Mouse (Mus musculus) limb, embryonic 11.5 days (tissue): ENCODE data around the gene Nmi. TPM values are rescaled to one million over a fixed set of nuclear protein-coding genes. Genes with fewer than 3 reads are reported as not detected.

Source experiments
- ATAC-seq: fragments of 200-750 bp; cut with Nextera tagmentation; 2 replicates; pipeline ENCODE4 v1.8.0; 2017; ENCODE audit warnings: low read depth; ENCODE audit not compliant: insufficient number of reproducible peaks, low FRiP score, low TSS enrichment
- DNase-seq: peaks from one replicate; pipeline ENCODE4 v3.0.0-alpha.2; 2015; ENCODE audit warnings: low spot score
- H3K27ac ChIP-seq: fragments of 300-500 bp; sonication (generic); replicated peaks from 2 replicates; pipeline ENCODE4 v1.5.1; 2014; ENCODE audit warnings: low read depth, mild to moderate bottlenecking, low read length
- H3K27me3 ChIP-seq: fragments of 300-500 bp; sonication (generic); 2 replicates; pipeline ENCODE4 v1.6.1; 2014; ENCODE audit warnings: mild to moderate bottlenecking, low read length, mixed read lengths; ENCODE audit not compliant: control insufficient read depth, insufficient read depth
- H3K36me3 ChIP-seq: fragments of 300-500 bp; sonication (generic); 2 replicates; pipeline ENCODE4 v1.6.1; 2014; ENCODE audit warnings: mild to moderate bottlenecking, low read length, moderate library complexity, mixed read lengths; ENCODE audit not compliant: control insufficient read depth, insufficient read depth
- H3K4me1 ChIP-seq: fragments of 300-500 bp; sonication (generic); 2 replicates; pipeline ENCODE4 v1.6.1; 2014; ENCODE audit warnings: low read length, mixed read lengths; ENCODE audit not compliant: control insufficient read depth, insufficient read depth
- H3K4me2 ChIP-seq: fragments of 300-500 bp; sonication (generic); 2 replicates; pipeline ENCODE4 v1.6.1; 2014; ENCODE audit warnings: low read depth, mild to moderate bottlenecking, moderate library complexity; ENCODE audit not compliant: severe bottlenecking
- H3K4me3 ChIP-seq: fragments of 300-500 bp; sonication (generic); 2 replicates; pipeline ENCODE4 v1.5.1; 2014; ENCODE audit warnings: low read depth, low read length
- H3K9ac ChIP-seq: fragments of 300-500 bp; sonication (generic); 2 replicates; pipeline ENCODE4 v1.6.1; 2014; ENCODE audit warnings: mild to moderate bottlenecking, low read length
- H3K9me3 ChIP-seq: fragments of 300-500 bp; sonication (generic); 2 replicates; pipeline ENCODE4 v1.6.1; 2016; ENCODE audit warnings: low read length; ENCODE audit not compliant: control insufficient read depth
- WGBS: fragments of 180-500 bp; shearing (Covaris S2); extraction: QIAGEN DNeasy Blood & Tissue Kit; methylation state at CpG from one replicate; pipeline ENCODE4 v1.1.7; 2014; 5-methylcytosine and 5-hydroxymethylcytosine counted together
- polyA plus RNA-seq: library from polyadenylated mRNA; unstranded; fragments of >200 nt; fragmentation: Nextera tagmentation; extraction: Ambion mirVana; gene quantifications from 2 replicates; pipeline ENCODE4 v1.2.1, GENCODE M21; 2014

The Nmi gene
- polyA plus RNA-seq, 1 experiment from 2014 or later, result 8.3 TPM

GRCm38 (mm10) chr2:51937004-51937403 is 36.3 kb downstream of the Nmi start:
- Histone ChIP-seq H3K9ac (no peak overlapping the region), H3K4me1 (0 out of 2 replicates have a peak, but pooled peaks cover 2% of the 10 kb centered on the region), H3K27me3 (no peaks in the 10 kb centered on the region), H3K36me3 (no peaks in the 10 kb centered on the region), H3K4me3 (no peak overlapping the region), H3K27ac (no peak overlapping the region), H3K9me3 (no peaks in the 10 kb centered on the region), H3K4me2 (no peak overlapping the region)
- DNase-seq (no peak), ATAC-seq (no peak)
- WGBS, result 68% methylated on average over 6 of the region's 6 CpGs

- 80% methylated on average over 3 of the region's 3 CpGs for WGBS
- H3K4me3 ChIP-seq, result no peak overlapping the region
These were observed 36.7 kb downstream of the Nmi start for GRCm38 (mm10) chr2:51936585-51936984.

GRCm38 (mm10) chr2:51935921-51936320 is 37.4 kb downstream of the Nmi start:
- H3K4me3 ChIP-seq, result no peak overlapping the region
- no peak overlapping the region for H3K9ac ChIP-seq
- H3K27me3 ChIP-seq, result no peaks in the 10 kb centered on the region
- no peaks in the 10 kb centered on the region for H3K36me3 ChIP-seq
- ATAC-seq (no peak), DNase-seq (no peak)
- 88% methylated on average over 7 of the region's 7 CpGs for WGBS
- no peak overlapping the region for H3K4me2 ChIP-seq
- H3K4me1 ChIP-seq, result 0 out of 2 replicates have a peak, but pooled peaks cover 2% of the 10 kb centered on the region
- H3K9me3 ChIP-seq, result no peaks in the 10 kb centered on the region
- no peak overlapping the region for H3K27ac ChIP-seq

More at GRCm38 (mm10) chr2:51936585-51936984, 36.7 kb downstream of the Nmi start:
- no peaks in the 10 kb centered on the region for H3K27me3 ChIP-seq
- 0 out of 2 replicates have a peak, but pooled peaks cover 2% of the 10 kb centered on the region for H3K4me1 ChIP-seq
- no peak overlapping the region for H3K4me2 ChIP-seq
- H3K27ac ChIP-seq, result no peak overlapping the region
- H3K36me3 ChIP-seq, result no peaks in the 10 kb centered on the region
- H3K9me3 ChIP-seq, result no peaks in the 10 kb centered on the region
- DNase-seq (no peak), ATAC-seq (no peak)
- H3K9ac ChIP-seq, result no peak overlapping the region

GRCm38 (mm10) chr2:51934574-51935334 is 38.5 kb downstream of the Nmi start, which contains the start of gene Rbm43:
Gene Rbm43 (minus strand): TSS chr2:51935163.
- Histone ChIP-seq H3K4me1 (0 out of 2 replicates have a peak, but pooled peaks cover 2% of the 10 kb centered on the region), H3K4me2 (peak within 1 kb of the TSS; percentile 79), H3K27me3 (no peaks in the 10 kb centered on the region), H3K9me3 (no peaks in the 10 kb centered on the region), H3K9ac (peak within 1 kb of the TSS; percentile 74), H3K27ac (0 out of 2 replicates have a peak within 1 kb of the TSS, but pooled peaks have one; percentile 30), H3K36me3 (no peaks in the 10 kb centered on the region), H3K4me3 (peak within 1 kb of the TSS; percentile 49)
- 1% methylated on average over 48 of the region's 48 CpGs for WGBS
- DNase-seq, result peak; percentile 81
- peak; percentile 67; the same call in 1 of the 2 replicates for ATAC-seq

GRCm38 (mm10) chr2:51933341-51934134 is 39.8 kb downstream of the Nmi start:
- Histone ChIP-seq H3K36me3 (no peaks in the 10 kb centered on the region), H3K9me3 (no peaks in the 10 kb centered on the region), H3K27me3 (no peaks in the 10 kb centered on the region), H3K4me1 (0 out of 2 replicates have a peak, but pooled peaks cover 2% of the 10 kb centered on the region), H3K4me2 (peak overlapping the region; percentile 79; the same call in 1 of the 2 replicates), H3K4me3 (no peak overlapping the region), H3K9ac (no peak overlapping the region), H3K27ac (no peak overlapping the region)
- WGBS, result 32% methylated on average over 12 of the region's 12 CpGs
- ATAC-seq (no peak), DNase-seq (no peak)

DNA sequence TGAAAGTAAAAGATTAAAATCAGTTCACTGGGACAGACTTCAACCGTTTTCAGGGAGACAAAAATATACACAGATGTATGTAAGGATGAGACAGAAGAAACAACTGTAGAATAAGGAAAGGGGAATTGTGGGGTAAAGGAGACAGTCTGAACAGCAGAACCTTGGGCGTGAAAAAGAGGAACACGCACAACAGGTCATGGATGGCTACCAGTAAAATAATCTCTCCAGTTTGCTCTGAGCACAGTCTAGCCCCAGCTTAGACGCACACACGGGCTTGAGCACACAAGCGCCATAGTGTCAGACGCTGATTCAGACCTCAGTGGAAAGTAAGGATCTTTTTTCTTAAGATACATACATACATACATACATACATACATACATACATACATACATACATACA is 42.1 kb downstream of the Nmi start:
- no peak overlapping the region for H3K27ac ChIP-seq
- no peak overlapping the region for H3K4me2 ChIP-seq
- H3K27me3 ChIP-seq, result no peaks in the 10 kb centered on the region
- no peaks in the 10 kb centered on the region for H3K36me3 ChIP-seq
- ATAC-seq (no peak), DNase-seq (no peak)
- H3K4me1 ChIP-seq, result 0 out of 2 replicates have a peak, but pooled peaks cover 2% of the 10 kb centered on the region
- no peak overlapping the region for H3K9ac ChIP-seq
- H3K9me3 ChIP-seq, result no peaks in the 10 kb centered on the region
- no peak overlapping the region for H3K4me3 ChIP-seq
- 93% methylated on average over 7 of the region's 7 CpGs for WGBS

DNA sequence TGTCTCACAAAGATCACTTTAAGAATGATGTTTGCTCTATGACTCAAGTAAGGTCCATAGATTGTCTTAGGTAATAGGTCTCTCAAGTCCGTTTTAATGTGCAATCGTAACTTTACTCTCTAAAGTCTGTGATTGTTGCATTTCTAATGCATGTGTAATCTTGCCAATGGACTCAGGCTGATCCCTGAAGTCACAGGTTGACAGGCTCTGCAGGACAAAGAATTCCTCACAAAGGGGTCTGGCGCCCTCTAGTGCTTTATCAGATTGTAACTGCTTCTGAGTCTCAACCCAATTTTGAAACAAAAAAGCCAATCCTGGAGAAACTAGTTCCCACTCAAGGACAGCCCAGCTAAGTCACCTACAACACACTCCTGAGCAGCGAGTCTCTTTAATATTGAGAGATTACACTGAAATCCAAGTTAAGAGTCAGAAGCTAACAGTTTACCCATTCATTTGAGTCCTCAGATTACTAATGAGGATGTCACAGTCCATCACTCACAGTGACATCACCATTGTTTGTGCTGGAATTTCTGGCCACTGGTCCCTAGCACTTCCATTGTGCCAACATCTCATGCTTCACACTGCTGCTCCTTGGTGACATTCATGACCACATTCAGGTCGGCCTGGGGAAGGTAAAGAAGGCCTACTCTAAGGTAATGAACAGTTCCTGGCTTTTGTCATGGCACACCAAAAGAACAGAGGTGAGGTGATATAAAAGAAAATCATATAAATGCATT is 58.2 kb downstream of the Nmi start:
- no peaks in the 10 kb centered on the region for H3K27me3 ChIP-seq
- no peaks in the 10 kb centered on the region for H3K4me1 ChIP-seq
- H3K9ac ChIP-seq, result no peak overlapping the region
- ATAC-seq (no peak), DNase-seq (peak; percentile 85)
- no peak overlapping the region for H3K4me2 ChIP-seq
- WGBS, result 18% methylated on average over 5 of the region's 5 CpGs
- no peaks in the 10 kb centered on the region for H3K9me3 ChIP-seq
- H3K4me3 ChIP-seq, result no peak overlapping the region
- no peaks in the 10 kb centered on the region for H3K36me3 ChIP-seq
- no peak overlapping the region for H3K27ac ChIP-seq

GRCm38 (mm10) chr2:51914532-51914931 is 58.8 kb downstream of the Nmi start:
- no peak overlapping the region for H3K27ac ChIP-seq
- WGBS, result 57% methylated on average over 7 of the region's 7 CpGs
- no peak for ATAC-seq
- H3K9me3 ChIP-seq, result no peaks in the 10 kb centered on the region
- H3K9ac ChIP-seq, result no peak overlapping the region
- H3K27me3 ChIP-seq, result no peaks in the 10 kb centered on the region
- no peak overlapping the region for H3K4me3 ChIP-seq
- H3K4me1 ChIP-seq, result no peaks in the 10 kb centered on the region
- no peaks in the 10 kb centered on the region for H3K36me3 ChIP-seq
- no peak overlapping the region for H3K4me2 ChIP-seq
- DNase-seq, result no peak
